Mouse (Mus musculus): Measurements from ENCODE around the gene Esrrg. TPM values are rescaled to one million over a fixed set of nuclear protein-coding genes. Genes with fewer than 3 reads are reported as not detected.

Gene Esrrg
- total and polyA plus RNA-seq, 3 experiments, result 0.05 TPM; not detected in 2

DNA sequence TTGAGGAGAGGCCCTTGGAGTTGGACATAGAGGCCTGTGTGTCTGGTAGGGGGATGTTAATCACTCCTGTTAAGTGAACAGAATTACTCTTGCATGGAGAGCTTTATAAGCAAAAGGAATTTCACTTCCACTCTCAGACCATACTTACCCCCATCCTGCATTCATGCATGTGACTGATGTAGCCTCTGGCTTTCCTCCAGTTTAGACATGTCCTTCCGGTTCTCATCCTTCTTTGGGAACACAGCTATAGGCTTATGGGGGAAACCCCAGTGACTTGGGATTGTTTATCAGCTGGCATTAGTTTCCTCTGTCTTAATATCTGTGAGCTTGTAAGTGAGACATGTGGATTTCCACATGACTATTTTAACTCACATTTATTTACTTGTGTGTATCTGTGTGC lies 217.5 kb downstream of the Esrrg start:
- no peak for ATAC-seq (ENCODE audit: extremely low read depth, insufficient number of reproducible peaks, low FRiP score, poor library complexity, severe bottlenecking)

GRCm38 (mm10) chr1:187826869-187827268 lies 218.3 kb downstream of the Esrrg start:
- H3K4me3 ChIP-seq (ENCODE audit: low read depth, low read length), result no peak overlapping the region
- H3K36me3 ChIP-seq (replicated peaks), result no peaks in the 10 kb centered on the region
- ATAC-seq (ENCODE audit: extremely low read depth, insufficient number of reproducible peaks, low FRiP score, poor library complexity, severe bottlenecking), result no peak
- no peaks in the 10 kb centered on the region for H3K4me1 ChIP-seq (ENCODE audit: insufficient read depth, low read depth, low read length)
- TF ChIP-seq TAL1 (conservative IDR thresholded peaks at IDR 0.05; ENCODE audit: low read depth, low read length) (no peak), GATA1 (IDR thresholded peaks at IDR 0.05; ENCODE audit: borderline replicate concordance, low read length) (no peak), POLR2AphosphoS5 (IDR thresholded peaks at IDR 0.05; ENCODE audit: insufficient replicate concordance, low read depth, low read length) (no peak), CTCF (IDR thresholded peaks at IDR 0.05; ENCODE audit: low read depth, low read length) (no peak), GATA2 (IDR thresholded peaks at IDR 0.05; ENCODE audit: borderline replicate concordance, low read depth, low read length) (no peak)
- no peaks in the 10 kb centered on the region for H3K27me3 ChIP-seq (ENCODE audit: insufficient read depth, low read length)
- DNase-seq (ENCODE audit: low spot score), result no peak
- H3K9me3 ChIP-seq (replicated peaks), result peaks cover 50% of the 10 kb centered on the region

More for the DNA sequence above, 217.5 kb downstream of the Esrrg start:
- no peak for DNase-seq (ENCODE audit: low spot score)
- TF ChIP-seq POLR2AphosphoS5 (IDR thresholded peaks at IDR 0.05; ENCODE audit: insufficient replicate concordance, low read depth, low read length) (no peak), TAL1 (conservative IDR thresholded peaks at IDR 0.05; ENCODE audit: low read depth, low read length) (no peak), CTCF (IDR thresholded peaks at IDR 0.05; ENCODE audit: low read depth, low read length) (no peak), GATA1 (IDR thresholded peaks at IDR 0.05; ENCODE audit: borderline replicate concordance, low read length) (no peak), GATA2 (IDR thresholded peaks at IDR 0.05; ENCODE audit: borderline replicate concordance, low read depth, low read length) (no peak)
- Histone ChIP-seq H3K4me3 (ENCODE audit: low read depth, low read length) (no peak overlapping the region), H3K4me1 (ENCODE audit: insufficient read depth, low read depth, low read length) (no peaks in the 10 kb centered on the region), H3K9me3 (replicated peaks) (peaks cover 58% of the 10 kb centered on the region), H3K36me3 (replicated peaks) (no peaks in the 10 kb centered on the region), H3K27me3 (ENCODE audit: insufficient read depth, low read length) (no peaks in the 10 kb centered on the region)

GRCm38 (mm10) chr1:187830937-187831336 lies 222.3 kb downstream of the Esrrg start:
- TF ChIP-seq GATA2 (IDR thresholded peaks at IDR 0.05; ENCODE audit: borderline replicate concordance, low read depth, low read length) (no peak), TAL1 (conservative IDR thresholded peaks at IDR 0.05; ENCODE audit: low read depth, low read length) (no peak), POLR2AphosphoS5 (IDR thresholded peaks at IDR 0.05; ENCODE audit: insufficient replicate concordance, low read depth, low read length) (no peak), CTCF (IDR thresholded peaks at IDR 0.05; ENCODE audit: low read depth, low read length) (no peak), GATA1 (IDR thresholded peaks at IDR 0.05; ENCODE audit: borderline replicate concordance, low read length) (no peak)
- Histone ChIP-seq H3K4me1 (ENCODE audit: insufficient read depth, low read depth, low read length) (no peaks in the 10 kb centered on the region), H3K27me3 (ENCODE audit: insufficient read depth, low read length) (no peaks in the 10 kb centered on the region), H3K9me3 (replicated peaks) (peaks cover 38% of the 10 kb centered on the region), H3K36me3 (replicated peaks) (no peaks in the 10 kb centered on the region), H3K4me3 (ENCODE audit: low read depth, low read length) (no peak overlapping the region)
- DNase-seq (ENCODE audit: low spot score) (no peak), ATAC-seq (ENCODE audit: extremely low read depth, insufficient number of reproducible peaks, low FRiP score, poor library complexity, severe bottlenecking) (no peak)

DNA sequence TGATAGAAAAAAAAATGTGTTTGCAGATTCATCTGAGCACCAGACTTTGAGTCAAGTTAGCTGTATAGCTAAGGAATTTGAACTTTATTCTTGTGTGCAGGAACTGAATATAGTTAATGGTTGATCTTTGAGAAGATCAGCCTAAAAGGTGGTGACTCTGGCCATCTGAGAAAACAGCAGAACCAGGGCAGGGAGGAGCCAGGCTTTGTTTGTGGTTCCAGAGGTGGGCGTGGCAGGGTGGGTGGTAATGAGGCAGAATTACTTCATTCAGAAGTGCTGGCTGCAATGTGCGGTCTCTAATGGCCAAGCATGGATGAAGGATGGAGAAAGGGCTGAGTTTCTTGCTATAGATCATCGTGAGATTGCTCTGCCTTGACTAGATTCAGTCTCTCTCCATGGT lies 224.3 kb downstream of the Esrrg start:
- H3K27me3 ChIP-seq (ENCODE audit: insufficient read depth, low read length), result no peaks in the 10 kb centered on the region
- DNase-seq (ENCODE audit: low spot score), result no peak
- H3K4me1 ChIP-seq (ENCODE audit: insufficient read depth, low read depth, low read length), result no peaks in the 10 kb centered on the region
- TF ChIP-seq POLR2AphosphoS5 (IDR thresholded peaks at IDR 0.05; ENCODE audit: insufficient replicate concordance, low read depth, low read length) (no peak), GATA1 (IDR thresholded peaks at IDR 0.05; ENCODE audit: borderline replicate concordance, low read length) (no peak), GATA2 (IDR thresholded peaks at IDR 0.05; ENCODE audit: borderline replicate concordance, low read depth, low read length) (no peak), TAL1 (conservative IDR thresholded peaks at IDR 0.05; ENCODE audit: low read depth, low read length) (no peak), CTCF (IDR thresholded peaks at IDR 0.05; ENCODE audit: low read depth, low read length) (no peak)
- H3K36me3 ChIP-seq (replicated peaks), result no peaks in the 10 kb centered on the region
- peaks cover 31% of the 10 kb centered on the region for H3K9me3 ChIP-seq (replicated peaks)
- H3K4me3 ChIP-seq (ENCODE audit: low read depth, low read length), result no peak overlapping the region
- ATAC-seq (ENCODE audit: extremely low read depth, insufficient number of reproducible peaks, low FRiP score, poor library complexity, severe bottlenecking), result no peak

- no peak for DNase-seq (ENCODE audit: low spot score)
- Histone ChIP-seq H3K4me1 (ENCODE audit: insufficient read depth, low read depth, low read length) (no peaks in the 10 kb centered on the region), H3K27me3 (ENCODE audit: insufficient read depth, low read length) (no peaks in the 10 kb centered on the region), H3K9me3 (replicated peaks) (peaks cover 40% of the 10 kb centered on the region), H3K36me3 (replicated peaks) (no peaks in the 10 kb centered on the region), H3K4me3 (ENCODE audit: low read depth, low read length) (no peak overlapping the region)
- TF ChIP-seq GATA2 (IDR thresholded peaks at IDR 0.05; ENCODE audit: borderline replicate concordance, low read depth, low read length) (no peak), TAL1 (conservative IDR thresholded peaks at IDR 0.05; ENCODE audit: low read depth, low read length) (no peak), POLR2AphosphoS5 (IDR thresholded peaks at IDR 0.05; ENCODE audit: insufficient replicate concordance, low read depth, low read length) (no peak), CTCF (IDR thresholded peaks at IDR 0.05; ENCODE audit: low read depth, low read length) (no peak), GATA1 (IDR thresholded peaks at IDR 0.05; ENCODE audit: borderline replicate concordance, low read length) (no peak)
- ATAC-seq (ENCODE audit: extremely low read depth, insufficient number of reproducible peaks, low FRiP score, poor library complexity, severe bottlenecking), result no peak
Measured at GRCm38 (mm10) chr1:187834576-187834975, 226.0 kb downstream of the Esrrg start.

DNA sequence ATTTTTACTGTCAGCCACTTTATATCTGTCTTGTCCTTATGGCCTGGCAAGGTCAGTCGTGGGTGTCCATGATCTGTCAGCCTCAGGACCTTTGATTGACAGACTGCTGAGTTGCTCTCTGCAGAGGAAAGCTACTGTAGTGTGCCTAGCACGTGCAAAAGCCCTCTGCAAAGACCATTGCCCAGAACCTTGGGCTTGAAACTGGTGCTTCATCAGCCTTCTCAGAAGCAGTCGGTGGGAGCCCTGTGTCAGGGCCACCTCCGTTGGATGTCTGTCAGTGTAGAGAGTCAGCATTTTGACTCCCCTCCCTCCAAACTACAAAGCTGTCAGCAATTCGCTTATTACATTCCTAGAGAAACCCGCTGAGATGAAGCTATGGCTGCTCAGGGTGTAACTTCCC lies 227.8 kb downstream of the Esrrg start:
- no peak for DNase-seq (ENCODE audit: low spot score)
- H3K27me3 ChIP-seq (ENCODE audit: insufficient read depth, low read length), result no peaks in the 10 kb centered on the region
- H3K4me3 ChIP-seq (ENCODE audit: low read depth, low read length), result no peak overlapping the region
- no peaks in the 10 kb centered on the region for H3K4me1 ChIP-seq (ENCODE audit: insufficient read depth, low read depth, low read length)
- no peak for ATAC-seq (ENCODE audit: extremely low read depth, insufficient number of reproducible peaks, low FRiP score, poor library complexity, severe bottlenecking)
- peaks cover 42% of the 10 kb centered on the region for H3K9me3 ChIP-seq (replicated peaks)
- no peaks in the 10 kb centered on the region for H3K36me3 ChIP-seq (replicated peaks)
- no peak for TF ChIP-seq GATA2 (IDR thresholded peaks at IDR 0.05; ENCODE audit: borderline replicate concordance, low read depth, low read length)

- H3K36me3 ChIP-seq (replicated peaks), result no peaks in the 10 kb centered on the region
- TF ChIP-seq TAL1 (conservative IDR thresholded peaks at IDR 0.05; ENCODE audit: low read depth, low read length) (no peak), CTCF (IDR thresholded peaks at IDR 0.05; ENCODE audit: low read depth, low read length) (no peak), GATA1 (IDR thresholded peaks at IDR 0.05; ENCODE audit: borderline replicate concordance, low read length) (no peak), POLR2AphosphoS5 (IDR thresholded peaks at IDR 0.05; ENCODE audit: insufficient replicate concordance, low read depth, low read length) (no peak), GATA2 (IDR thresholded peaks at IDR 0.05; ENCODE audit: borderline replicate concordance, low read depth, low read length) (no peak)
- ATAC-seq (ENCODE audit: extremely low read depth, insufficient number of reproducible peaks, low FRiP score, poor library complexity, severe bottlenecking) (no peak), DNase-seq (ENCODE audit: low spot score) (no peak)
- H3K4me3 ChIP-seq (ENCODE audit: low read depth, low read length), result no peak overlapping the region
- no peaks in the 10 kb centered on the region for H3K27me3 ChIP-seq (ENCODE audit: insufficient read depth, low read length)
- peaks cover 46% of the 10 kb centered on the region for H3K9me3 ChIP-seq (replicated peaks)
- H3K4me1 ChIP-seq (ENCODE audit: insufficient read depth, low read depth, low read length), result no peaks in the 10 kb centered on the region
Measured at GRCm38 (mm10) chr1:187836876-187837275, 228.3 kb downstream of the Esrrg start.
